Mouse (Mus musculus) hindbrain, embryonic 13.5 days (tissue): ENCODE measurements at regions not wholly inside any gene's neighbourhood (a gene's known extent, or its start where the extent isn't known, plus 50 kb on each side); places are given as distances from the start of the nearest gene placed in this dataset.

Experiments used
- ATAC-seq: fragments of 200-750 bp; cut with Nextera tagmentation; 2 replicates; pipeline ENCODE4 v1.8.0; 2017; ENCODE audit warnings: moderate TSS enrichment; ENCODE audit not compliant: low FRiP score
- H3K27ac ChIP-seq: fragments of 300-500 bp; sonication (generic); 2 replicates; pipeline ENCODE4 v1.5.1; 2015; ENCODE audit warnings: inconsistent platforms, mild to moderate bottlenecking, moderate library complexity
- H3K27me3 ChIP-seq: fragments of 300-500 bp; sonication (generic); 2 replicates; pipeline ENCODE4 v1.6.1; 2015; ENCODE audit warnings: mild to moderate bottlenecking, inconsistent platforms
- H3K36me3 ChIP-seq: fragments of 300-500 bp; sonication (generic); 2 replicates; pipeline ENCODE4 v1.6.1; 2015; ENCODE audit warnings: mild to moderate bottlenecking, inconsistent platforms
- H3K4me1 ChIP-seq: fragments of 300-500 bp; sonication (generic); replicated peaks from 2 replicates; pipeline ENCODE4 v1.6.1; 2015; ENCODE audit warnings: inconsistent platforms
- H3K4me2 ChIP-seq: fragments of 300-500 bp; sonication (generic); 2 replicates; pipeline ENCODE4 v1.6.1; 2015; ENCODE audit warnings: inconsistent platforms, mild to moderate bottlenecking, moderate library complexity
- H3K4me3 ChIP-seq: fragments of 300-500 bp; sonication (generic); 2 replicates; pipeline ENCODE4 v1.5.1; 2015; ENCODE audit warnings: mild to moderate bottlenecking, inconsistent platforms
- H3K9ac ChIP-seq: fragments of 300-500 bp; sonication (generic); 2 replicates; pipeline ENCODE4 v1.6.1; 2015; ENCODE audit warnings: mild to moderate bottlenecking, inconsistent platforms
- H3K9me3 ChIP-seq: fragments of 300-500 bp; sonication (generic); 2 replicates; pipeline ENCODE4 v1.6.1; 2016; ENCODE audit warnings: inconsistent platforms
- whole genome bisulfite sequencing: fragments of 180-500 bp; shearing (Covaris S2); methylation state at CpG from one replicate; pipeline ENCODE4 v1.1.7; 2015; 5-methylcytosine and 5-hydroxymethylcytosine counted together

DNA sequence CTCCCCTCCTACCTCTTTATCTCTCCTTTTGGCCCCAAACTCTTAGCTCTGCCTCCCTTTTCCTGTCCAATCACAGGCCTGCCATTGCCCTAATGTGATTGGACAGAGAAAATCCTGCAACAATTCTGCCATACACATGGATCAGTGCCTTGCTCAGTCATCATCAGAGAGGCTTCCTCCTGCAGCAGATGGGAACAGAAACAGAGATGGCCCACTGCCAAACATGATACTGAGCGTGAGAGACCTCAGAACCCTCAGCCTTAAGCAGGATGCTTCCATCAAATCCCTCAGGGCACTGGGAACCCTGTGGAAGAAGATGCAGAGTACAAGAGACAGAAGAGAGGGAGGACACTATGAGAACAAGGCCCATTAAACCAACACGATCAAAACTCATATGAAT lies 62.8 kb upstream of the Cacna2d3 start:
- ATAC-seq: no peak
- H3K27ac ChIP-seq: no peak overlapping the region
- H3K4me2 ChIP-seq: no peak overlapping the region
- H3K9ac ChIP-seq: no peak overlapping the region
- no peaks in the 10 kb centered on the region for H3K9me3 ChIP-seq
- H3K4me1 ChIP-seq: no peaks in the 10 kb centered on the region
- no peak overlapping the region for H3K4me3 ChIP-seq
- no peaks in the 10 kb centered on the region for H3K27me3 ChIP-seq
- 85% methylated on average over 2 of the region's 2 CpGs for WGBS
- no peaks in the 10 kb centered on the region for H3K36me3 ChIP-seq

- no peaks in the 10 kb centered on the region for H3K9me3 ChIP-seq
- H3K4me1 ChIP-seq: no peaks in the 10 kb centered on the region
- no peaks in the 10 kb centered on the region for H3K36me3 ChIP-seq
- 85% methylated on average over 3 of the region's 3 CpGs for WGBS
- no peak overlapping the region for H3K4me2 ChIP-seq
- no peaks in the 10 kb centered on the region for H3K27me3 ChIP-seq
- H3K4me3 ChIP-seq: no peak overlapping the region
- ATAC-seq: no peak
- no peak overlapping the region for H3K27ac ChIP-seq
- no peak overlapping the region for H3K9ac ChIP-seq
Observed at GRCm38 (mm10) chr14:29786431-29786830, 64.8 kb upstream of the Cacna2d3 start.

GRCm38 (mm10) chr14:29787796-29788195 lies 66.1 kb upstream of the Cacna2d3 start:
- Histone ChIP-seq H3K4me2 (no peak overlapping the region), H3K9ac (no peak overlapping the region), H3K36me3 (no peaks in the 10 kb centered on the region), H3K4me1 (no peaks in the 10 kb centered on the region), H3K27ac (no peak overlapping the region), H3K27me3 (no peaks in the 10 kb centered on the region), H3K4me3 (no peak overlapping the region), H3K9me3 (no peaks in the 10 kb centered on the region)
- 85% methylated on average over 7 of the region's 7 CpGs for WGBS
- no peak for ATAC-seq

GRCm38 (mm10) chr14:29788351-29788750 lies 66.7 kb upstream of the Cacna2d3 start:
- Histone ChIP-seq H3K4me2 (no peak overlapping the region), H3K4me3 (no peak overlapping the region), H3K27ac (no peak overlapping the region), H3K27me3 (no peaks in the 10 kb centered on the region), H3K9ac (no peak overlapping the region), H3K9me3 (no peaks in the 10 kb centered on the region), H3K36me3 (no peaks in the 10 kb centered on the region), H3K4me1 (no peaks in the 10 kb centered on the region)
- ATAC-seq: no peak
- 75% methylated on average over 7 of the region's 7 CpGs for WGBS

DNA sequence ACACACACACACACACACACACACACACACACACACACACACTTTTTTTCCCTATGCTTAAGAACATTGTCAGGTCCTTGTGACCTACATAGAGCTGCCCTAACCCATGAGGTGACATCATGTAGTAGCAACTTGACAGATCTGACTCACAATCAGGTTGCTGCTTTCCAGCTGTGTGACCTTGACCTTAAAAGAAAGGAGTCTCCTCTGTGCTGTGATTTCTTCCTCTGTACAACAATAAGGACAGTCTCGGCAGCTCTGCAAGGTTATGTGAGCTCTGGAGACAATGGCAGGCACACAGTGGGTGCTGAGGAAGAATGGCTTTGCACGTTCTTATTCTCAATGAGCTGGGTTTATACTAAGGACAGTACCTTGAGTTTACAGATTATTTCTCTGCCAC lies 73.7 kb upstream of the Cacna2d3 start:
- H3K27ac ChIP-seq: no peak overlapping the region
- H3K4me2 ChIP-seq: no peak overlapping the region

DNA sequence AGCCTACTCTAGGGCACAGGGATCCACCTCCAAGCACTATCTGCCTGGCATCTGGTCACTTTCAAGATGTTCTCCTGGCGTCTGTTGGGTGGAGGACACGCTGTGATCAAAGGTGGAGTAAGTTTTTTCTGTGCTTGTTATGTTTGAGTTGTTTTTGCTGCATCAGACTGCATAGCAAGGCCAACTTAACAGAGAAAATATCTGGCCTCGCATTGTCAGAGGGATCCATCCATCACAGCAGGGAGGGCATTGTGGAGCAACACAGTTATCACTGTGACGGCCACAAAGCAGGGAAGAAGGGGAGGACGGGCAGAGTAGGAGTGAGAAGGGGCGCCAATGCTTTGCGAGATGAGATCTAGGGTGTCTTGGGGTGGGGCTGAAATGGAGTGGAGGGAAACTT lies 74.7 kb upstream of the Cacna2d3 start:
- Histone ChIP-seq H3K9me3 (no peaks in the 10 kb centered on the region), H3K36me3 (no peaks in the 10 kb centered on the region), H3K4me3 (no peak overlapping the region), H3K4me1 (peaks cover 8% of the 10 kb centered on the region), H3K27ac (no peak overlapping the region), H3K9ac (no peak overlapping the region), H3K27me3 (no peaks in the 10 kb centered on the region), H3K4me2 (no peak overlapping the region)
- no peak for ATAC-seq
- 58% methylated on average over 7 of the region's 7 CpGs for WGBS

More for the DNA sequence above, 73.7 kb upstream of the Cacna2d3 start:
- H3K36me3 ChIP-seq: no peaks in the 10 kb centered on the region
- no peak overlapping the region for H3K9ac ChIP-seq
- 17% methylated on average over 2 of the region's 2 CpGs for WGBS
- H3K27me3 ChIP-seq: no peaks in the 10 kb centered on the region
- ATAC-seq: no peak
- no peaks in the 10 kb centered on the region for H3K9me3 ChIP-seq
- H3K4me1 ChIP-seq: peaks cover 8% of the 10 kb centered on the region
- H3K4me3 ChIP-seq: no peak overlapping the region

- H3K27ac ChIP-seq: no peak overlapping the region; the same call in 1 of the 2 replicates
- no peak overlapping the region for H3K4me2 ChIP-seq
- 59% methylated on average over 13 of the region's 13 CpGs for WGBS
- no peaks in the 10 kb centered on the region for H3K9me3 ChIP-seq
- no peak for ATAC-seq
- no peak overlapping the region for H3K4me3 ChIP-seq
- H3K27me3 ChIP-seq: no peaks in the 10 kb centered on the region
- H3K36me3 ChIP-seq: no peaks in the 10 kb centered on the region
- H3K9ac ChIP-seq: no peak overlapping the region
- H3K4me1 ChIP-seq: peaks cover 8% of the 10 kb centered on the region
Observed at GRCm38 (mm10) chr14:29799852-29800251, 78.2 kb upstream of the Cacna2d3 start.

GRCm38 (mm10) chr14:29805234-29805633 lies 83.6 kb upstream of the Cacna2d3 start:
- Histone ChIP-seq H3K27me3 (no peaks in the 10 kb centered on the region), H3K4me1 (0 out of 2 replicates have a peak, but pooled peaks cover 5% of the 10 kb centered on the region), H3K27ac (no peak overlapping the region), H3K4me2 (no peak overlapping the region), H3K9ac (no peak overlapping the region), H3K36me3 (no peaks in the 10 kb centered on the region), H3K9me3 (no peaks in the 10 kb centered on the region), H3K4me3 (no peak overlapping the region)
- ATAC-seq: no peak
- WGBS: 93% methylated on average over 6 of the region's 6 CpGs

GRCm38 (mm10) chr14:29807881-29808280 lies 86.2 kb upstream of the Cacna2d3 start:
- no peak overlapping the region for H3K4me2 ChIP-seq
- WGBS: 43% methylated on average over 9 of the region's 9 CpGs
- no peak overlapping the region for H3K27ac ChIP-seq
- no peak overlapping the region for H3K9ac ChIP-seq
- H3K36me3 ChIP-seq: no peaks in the 10 kb centered on the region
- H3K4me3 ChIP-seq: no peak overlapping the region
- no peak for ATAC-seq
- H3K27me3 ChIP-seq: no peaks in the 10 kb centered on the region
- H3K4me1 ChIP-seq: 0 out of 2 replicates have a peak, but pooled peaks cover 5% of the 10 kb centered on the region
- H3K9me3 ChIP-seq: no peaks in the 10 kb centered on the region

DNA sequence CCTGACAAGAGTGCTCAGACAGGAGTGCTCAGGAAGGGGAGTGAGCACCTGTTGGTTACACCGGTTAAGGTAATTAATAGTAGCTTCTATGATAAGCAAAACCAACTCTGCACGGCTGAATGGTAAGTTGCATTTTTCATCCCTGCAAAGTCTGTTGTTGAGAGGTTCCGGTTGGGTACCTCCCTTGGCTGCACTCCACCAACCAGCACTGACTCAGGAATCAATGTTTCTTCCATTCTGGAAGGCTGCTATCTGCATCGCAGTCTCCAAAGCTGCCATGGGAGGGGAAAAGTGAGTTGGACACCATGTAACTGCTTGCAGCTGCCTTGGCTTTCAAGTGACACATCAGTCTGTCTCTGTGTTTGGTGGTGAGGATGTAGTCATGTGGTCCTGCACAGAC lies 93.0 kb upstream of the Cacna2d3 start:
- WGBS: 85% methylated on average over 4 of the region's 4 CpGs

GRCm38 (mm10) chr14:29817548-29817947 lies 95.9 kb upstream of the Cacna2d3 start:
- Histone ChIP-seq H3K4me1 (no peaks in the 10 kb centered on the region), H3K4me3 (no peak overlapping the region), H3K36me3 (no peaks in the 10 kb centered on the region), H3K9ac (no peak overlapping the region), H3K27me3 (no peaks in the 10 kb centered on the region), H3K9me3 (no peaks in the 10 kb centered on the region), H3K27ac (no peak overlapping the region), H3K4me2 (no peak overlapping the region)
- no peak for ATAC-seq
- WGBS: 82% methylated on average over 4 of the region's 4 CpGs

More for the DNA sequence above, 93.0 kb upstream of the Cacna2d3 start:
- Histone ChIP-seq H3K4me3 (no peak overlapping the region), H3K4me2 (no peak overlapping the region), H3K27ac (no peak overlapping the region), H3K9me3 (no peaks in the 10 kb centered on the region), H3K27me3 (no peaks in the 10 kb centered on the region), H3K9ac (no peak overlapping the region), H3K4me1 (no peaks in the 10 kb centered on the region), H3K36me3 (no peaks in the 10 kb centered on the region)
- no peak for ATAC-seq

DNA sequence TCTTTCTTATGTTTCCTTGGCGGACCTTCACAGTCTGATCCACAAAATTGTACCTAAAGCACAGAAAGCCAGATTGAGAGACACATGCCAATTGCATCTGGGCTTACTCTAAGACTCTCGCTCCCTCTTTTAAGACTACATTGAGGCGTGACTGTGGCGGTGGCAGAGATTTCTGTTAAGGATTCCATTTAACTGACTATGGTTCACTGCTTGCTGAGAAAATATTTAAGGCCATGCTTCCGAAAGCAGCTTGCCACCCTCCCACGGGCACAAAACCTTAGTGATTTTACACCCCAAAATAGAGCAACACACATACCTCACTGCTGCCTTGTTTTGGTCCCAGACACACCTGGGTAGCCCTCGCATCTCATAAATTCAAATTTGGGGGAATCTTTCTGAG lies 96.6 kb upstream of the Cacna2d3 start:
- H3K4me2 ChIP-seq: no peak overlapping the region
- no peak for ATAC-seq
- WGBS: 92% methylated on average over 7 of the region's 7 CpGs

DNA sequence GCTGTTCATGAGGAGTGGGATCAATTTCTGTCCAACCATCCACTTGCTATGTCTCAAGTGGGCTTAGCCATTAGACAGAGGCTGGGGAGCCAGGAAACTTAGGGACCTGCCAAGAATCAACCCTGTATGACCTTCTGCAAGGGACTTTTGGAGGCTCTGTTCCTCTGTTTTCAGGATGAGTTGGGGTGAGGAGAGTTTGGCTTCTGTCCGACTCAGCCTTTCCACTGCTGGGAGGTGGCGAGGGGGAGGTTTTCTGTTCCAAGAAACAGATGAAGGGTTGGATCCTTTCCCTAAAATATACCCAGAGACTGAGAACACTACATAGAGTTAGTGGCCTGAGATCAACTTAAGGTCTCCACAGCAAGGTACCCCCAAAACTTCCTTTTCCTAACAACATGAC lies 97.1 kb upstream of the Cacna2d3 start:
- no peaks in the 10 kb centered on the region for H3K27me3 ChIP-seq
- no peak for ATAC-seq
- no peaks in the 10 kb centered on the region for H3K9me3 ChIP-seq
- H3K9ac ChIP-seq: no peak overlapping the region
- no peak overlapping the region for H3K27ac ChIP-seq
- no peaks in the 10 kb centered on the region for H3K36me3 ChIP-seq
- WGBS: 90% methylated on average over 2 of the region's 2 CpGs
- no peak overlapping the region for H3K4me3 ChIP-seq
- H3K4me2 ChIP-seq: no peak overlapping the region
- no peaks in the 10 kb centered on the region for H3K4me1 ChIP-seq

More for the DNA sequence above, 96.6 kb upstream of the Cacna2d3 start:
- Histone ChIP-seq H3K4me1 (no peaks in the 10 kb centered on the region), H3K27ac (no peak overlapping the region), H3K9ac (no peak overlapping the region), H3K9me3 (no peaks in the 10 kb centered on the region), H3K4me3 (no peak overlapping the region), H3K27me3 (no peaks in the 10 kb centered on the region), H3K36me3 (no peaks in the 10 kb centered on the region)
